Mouse (Mus musculus) stomach, postnatal 0 days (tissue): ENCODE results near the gene Susd4. TPM values are rescaled to one million over a fixed set of nuclear protein-coding genes. Genes with fewer than 3 reads are reported as not detected.

Experiments
- ATAC-seq: fragments of 200-750 bp; cut with Nextera tagmentation; 2 replicates; pipeline ENCODE4 v1.8.0; 2017; ENCODE audit not compliant: low FRiP score, low TSS enrichment
- DNase-seq: peaks from one replicate; pipeline ENCODE4 v3.0.0-alpha.2; 2016; ENCODE audit warnings: low spot score
- H3K27ac ChIP-seq: fragments of 300-500 bp; sonication (generic); replicated peaks from 2 replicates; pipeline ENCODE4 v1.5.1; 2014; ENCODE audit warnings: mild to moderate bottlenecking, control low read depth
- H3K27me3 ChIP-seq: fragments of 300-500 bp; sonication (generic); 2 replicates; pipeline ENCODE4 v1.6.1; 2014; ENCODE audit warnings: low read length; ENCODE audit not compliant: control insufficient read depth, insufficient read depth
- H3K36me3 ChIP-seq: fragments of 300-500 bp; sonication (generic); 2 replicates; pipeline ENCODE4 v1.6.1; 2014; ENCODE audit warnings: low read length, mixed read lengths; ENCODE audit not compliant: control insufficient read depth, insufficient read depth
- H3K4me1 ChIP-seq: fragments of 300-500 bp; sonication (generic); replicated peaks from 2 replicates; pipeline ENCODE4 v1.6.1; 2014; ENCODE audit warnings: antibody characterized with exemption; ENCODE audit not compliant: control insufficient read depth, insufficient read depth
- H3K4me2 ChIP-seq: fragments of 300-500 bp; sonication (generic); replicated peaks from 2 replicates; pipeline ENCODE4 v1.6.1; 2014; ENCODE audit warnings: low read depth, mild to moderate bottlenecking, control low read depth, moderate library complexity
- H3K4me3 ChIP-seq: fragments of 300-500 bp; sonication (generic); 2 replicates; pipeline ENCODE4 v1.5.1; 2014; ENCODE audit warnings: low read depth, low read length, control low read depth
- H3K9ac ChIP-seq: fragments of 300-500 bp; sonication (generic); 2 replicates; pipeline ENCODE4 v1.6.1; 2014; ENCODE audit warnings: mild to moderate bottlenecking, low read length, control low read depth, mixed read lengths
- H3K9me3 ChIP-seq: fragments of 300-500 bp; sonication (generic); 2 replicates; pipeline ENCODE4 v1.6.1; 2016; ENCODE audit warnings: low read length; ENCODE audit not compliant: control insufficient read depth
- CTCF ChIP-seq: IDR thresholded peaks from 2 replicates; pipeline ENCODE4 v1.5.1; 2016; ENCODE audit warnings: antibody characterized with exemption, low read depth, mild to moderate bottlenecking, moderate library complexity
- EP300 ChIP-seq: optimal IDR thresholded peaks from 2 replicates; pipeline ENCODE3; 2016; ENCODE audit warnings: antibody characterized with exemption
- WGBS: fragments of 180-500 bp; shearing (Covaris S2); extraction: QIAGEN DNeasy Blood & Tissue Kit; methylation state at CpG from one replicate; pipeline ENCODE4 v1.1.7; 2014; 5-methylcytosine and 5-hydroxymethylcytosine counted together
- polyA plus RNA-seq: library from polyadenylated mRNA; unstranded; fragments of >200 nt; fragmentation: Nextera tagmentation; extraction: Ambion mirVana; gene quantifications from 2 replicates; pipeline ENCODE4 v1.2.1, GENCODE M21; 2015

Gene Susd4
- polyA plus RNA-seq, 1 experiment from 2014 or later = 8.2 TPM

DNA sequence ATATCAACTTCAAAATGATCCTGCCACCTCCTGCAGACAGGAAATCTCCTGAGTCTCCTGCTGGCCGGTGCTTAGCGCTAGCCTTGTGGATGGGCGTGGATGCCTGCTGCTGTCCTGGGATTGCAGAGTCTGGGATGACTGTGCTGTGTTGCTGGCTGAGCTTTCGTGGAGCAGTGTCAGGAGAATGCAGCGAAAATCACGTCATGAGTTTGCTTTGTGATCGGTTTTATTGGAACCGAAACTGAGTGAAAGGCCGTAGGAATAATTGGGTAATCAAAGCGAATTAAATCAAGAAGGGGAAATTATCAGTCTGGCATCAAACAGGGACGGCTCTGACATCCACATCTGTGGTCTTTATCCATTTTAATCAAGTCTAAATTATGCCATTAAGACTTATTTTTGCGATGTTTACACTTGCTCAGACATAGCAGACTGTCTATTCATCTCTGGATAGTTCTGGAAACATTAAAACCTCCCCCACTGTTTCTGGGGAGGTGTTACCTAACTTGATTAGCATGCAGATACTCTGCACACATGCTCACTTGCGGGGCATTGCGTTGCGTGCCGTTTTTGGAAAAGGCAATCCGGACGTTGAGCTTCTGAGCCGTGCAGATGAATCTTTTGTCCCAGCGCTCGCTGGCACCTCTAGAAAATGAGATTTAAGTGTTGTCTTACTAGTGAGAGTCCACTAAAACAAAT, 60.2 kb downstream of the Susd4 start:
- Histone ChIP-seq H3K36me3 (no peaks in the 10 kb centered on the region), H3K27ac (no peak overlapping the region), H3K27me3 (no peaks in the 10 kb centered on the region), H3K4me2 (no peak overlapping the region), H3K4me1 (no peaks in the 10 kb centered on the region), H3K9ac (no peak overlapping the region), H3K4me3 (no peak overlapping the region), H3K9me3 (no peaks in the 10 kb centered on the region)
- TF ChIP-seq CTCF (no peak), EP300 (no peak)
- 68% methylated on average over 21 of the region's 21 CpGs for WGBS
- ATAC-seq = no peak
- DNase-seq = no peak

GRCm38 (mm10) chr1:182826557-182826956, 62.9 kb downstream of the Susd4 start:
- no peaks in the 10 kb centered on the region for H3K27me3 ChIP-seq
- TF ChIP-seq EP300 (no peak), CTCF (no peak)
- H3K4me3 ChIP-seq = no peak overlapping the region
- DNase-seq (peak; percentile 38), ATAC-seq (peak; percentile 78)
- no peak overlapping the region for H3K27ac ChIP-seq
- no peaks in the 10 kb centered on the region for H3K36me3 ChIP-seq
- no peak overlapping the region for H3K4me2 ChIP-seq
- no peaks in the 10 kb centered on the region for H3K9me3 ChIP-seq
- no peak overlapping the region for H3K9ac ChIP-seq
- no peaks in the 10 kb centered on the region for H3K4me1 ChIP-seq
- 23% methylated on average over 3 of the region's 3 CpGs for WGBS

DNA sequence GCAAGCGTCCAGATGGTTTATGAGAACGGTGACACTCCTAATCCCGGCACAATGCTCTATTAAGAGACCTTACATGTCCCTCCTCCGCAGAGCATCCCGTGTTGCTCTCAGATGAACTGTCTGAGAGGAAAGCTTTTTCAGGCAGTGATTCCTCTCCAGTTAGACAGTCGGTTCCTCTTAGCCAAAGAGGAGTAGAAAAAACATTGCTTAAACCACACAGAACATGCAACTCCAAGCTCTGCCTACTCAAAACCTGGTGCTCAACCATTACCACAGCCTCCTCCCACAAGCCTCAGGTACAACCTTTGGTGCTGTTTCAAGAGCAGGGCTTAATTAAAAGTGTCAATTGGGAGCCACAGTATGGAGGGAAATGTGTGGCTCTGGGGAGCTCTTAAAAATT, 74.4 kb downstream of the Susd4 start:
- ATAC-seq = no peak
- H3K9me3 ChIP-seq = no peaks in the 10 kb centered on the region
- H3K4me1 ChIP-seq = no peaks in the 10 kb centered on the region
- H3K27ac ChIP-seq = no peak overlapping the region
- no peak overlapping the region for H3K9ac ChIP-seq
- DNase-seq = no peak
- H3K27me3 ChIP-seq = no peaks in the 10 kb centered on the region
- 60% methylated on average over 6 of the region's 6 CpGs for WGBS
- no peak overlapping the region for H3K4me3 ChIP-seq
- TF ChIP-seq EP300 = no peak
- TF ChIP-seq CTCF = no peak
- no peak overlapping the region for H3K4me2 ChIP-seq
- H3K36me3 ChIP-seq = no peaks in the 10 kb centered on the region

DNA sequence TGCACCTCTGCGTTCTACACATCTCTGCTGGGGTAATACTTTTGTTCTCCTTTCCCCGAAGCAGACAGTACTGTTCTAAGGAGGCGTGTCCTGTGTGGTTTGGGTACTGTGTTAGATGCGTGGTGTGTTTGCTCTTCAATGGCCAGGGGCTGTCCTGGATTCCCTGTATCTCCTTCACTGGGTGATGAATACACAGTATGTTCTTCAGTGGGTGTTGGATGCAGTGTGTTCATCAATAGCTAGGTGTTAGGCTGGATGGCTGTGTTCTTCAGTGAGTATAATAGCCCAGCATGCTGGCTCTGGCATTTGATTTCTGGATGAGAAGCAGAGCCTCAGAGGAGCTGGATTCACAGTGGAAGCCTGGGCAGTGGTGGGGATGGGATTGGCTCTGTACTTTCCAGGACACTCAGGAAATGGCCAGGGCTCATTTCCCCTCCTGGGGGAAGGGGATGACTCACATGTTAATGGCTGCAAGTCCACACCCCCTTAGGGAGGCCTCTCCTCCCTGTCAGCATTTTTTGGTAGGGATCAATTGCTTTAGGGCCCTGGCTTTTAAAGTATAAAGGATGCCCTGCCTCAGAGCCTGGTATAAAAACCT, 75.8 kb downstream of the Susd4 start:
- Histone ChIP-seq H3K36me3 (no peaks in the 10 kb centered on the region), H3K4me2 (no peak overlapping the region), H3K27me3 (no peaks in the 10 kb centered on the region), H3K4me3 (no peak overlapping the region), H3K9me3 (no peaks in the 10 kb centered on the region), H3K9ac (no peak overlapping the region), H3K27ac (no peak overlapping the region), H3K4me1 (no peaks in the 10 kb centered on the region)
- ATAC-seq (no peak), DNase-seq (no peak)
- no peak for TF ChIP-seq EP300
- no peak for TF ChIP-seq CTCF
- 70% methylated on average over 4 of the region's 4 CpGs for whole genome bisulfite sequencing

DNA sequence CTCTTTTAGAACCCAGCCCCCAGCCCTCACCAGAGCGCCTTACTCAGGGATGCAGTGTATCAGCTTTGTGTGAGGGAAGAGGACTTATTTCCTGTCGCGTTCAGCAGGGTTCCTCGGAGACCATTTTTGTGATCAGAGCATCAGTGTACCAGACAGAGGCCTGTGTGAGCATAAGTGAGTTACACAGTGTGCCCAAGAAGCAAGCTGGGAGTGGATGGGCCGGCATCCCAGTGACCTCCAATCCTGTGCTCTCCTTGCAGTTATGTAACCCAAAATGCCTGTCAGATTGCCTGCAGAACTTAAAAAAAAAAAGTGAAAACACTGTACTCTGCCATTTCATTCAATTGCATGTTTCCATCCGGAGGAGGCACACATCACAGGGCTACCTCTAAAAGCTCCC, 76.4 kb downstream of the Susd4 start:
- ATAC-seq = no peak
- Histone ChIP-seq H3K4me2 (no peak overlapping the region), H3K4me3 (no peak overlapping the region), H3K27ac (no peak overlapping the region), H3K27me3 (no peaks in the 10 kb centered on the region), H3K4me1 (no peaks in the 10 kb centered on the region), H3K9ac (no peak overlapping the region), H3K36me3 (no peaks in the 10 kb centered on the region), H3K9me3 (no peaks in the 10 kb centered on the region)
- no peak for TF ChIP-seq CTCF
- no peak for TF ChIP-seq EP300
- WGBS = 66% methylated on average over 6 of the region's 6 CpGs
- no peak for DNase-seq

- H3K4me3 ChIP-seq = no peak overlapping the region
- 78% methylated on average over 6 of the region's 6 CpGs for WGBS
- no peaks in the 10 kb centered on the region for H3K9me3 ChIP-seq
- no peak for DNase-seq
- no peak overlapping the region for H3K9ac ChIP-seq
- H3K36me3 ChIP-seq = no peaks in the 10 kb centered on the region
- H3K4me2 ChIP-seq = no peak overlapping the region
- no peak overlapping the region for H3K27ac ChIP-seq
- no peaks in the 10 kb centered on the region for H3K4me1 ChIP-seq
- H3K27me3 ChIP-seq = no peaks in the 10 kb centered on the region
- no peak for ATAC-seq
- TF ChIP-seq CTCF (no peak), EP300 (no peak)
Observed at GRCm38 (mm10) chr1:182840606-182841005, 76.9 kb downstream of the Susd4 start.
